Mouse (Mus musculus): Measurements from ENCODE around the gene Fuom.

GRCm38 (mm10) chr7:140054124-140054523, 48.1 kb downstream of the Fuom start:
- no peak for TF ChIP-seq GATA1 (IDR thresholded peaks at IDR 0.05; ENCODE audit: borderline replicate concordance, low read length)
- TF ChIP-seq FLI1 (IDR thresholded peaks at IDR 0.05; ENCODE audit: low read length) = no peak
